16 mouse cellular contexts compared by ENCODE assay signal in the genomic region with DNA sequence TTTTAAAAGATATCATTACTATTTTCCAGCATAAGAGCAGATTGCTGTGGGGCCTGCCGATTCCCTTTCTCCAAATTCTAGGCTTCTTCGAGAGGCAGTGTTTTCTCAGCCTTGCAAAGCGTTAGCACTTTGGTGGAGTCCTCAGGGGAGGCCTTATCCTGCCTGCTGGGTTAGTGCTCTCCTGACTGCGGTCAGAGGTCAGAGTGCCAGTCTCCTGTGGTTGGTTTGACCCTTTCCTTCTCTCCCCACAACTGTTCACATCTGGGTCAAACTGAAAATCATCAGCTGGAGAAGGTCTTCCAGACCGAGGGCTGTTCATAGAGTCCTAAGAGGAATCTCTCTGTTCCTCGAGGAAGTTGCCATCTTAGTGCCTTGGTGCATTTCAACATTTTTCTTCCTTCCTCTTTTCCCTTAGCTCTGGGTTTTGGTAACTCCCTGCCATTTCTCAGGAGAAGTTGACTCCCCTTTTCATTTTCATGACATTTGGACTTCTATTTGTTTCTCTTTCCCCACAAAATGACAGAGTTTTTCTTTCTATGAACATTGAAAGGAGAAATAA. TPM values are rescaled to one million over a fixed set of nuclear protein-coding genes. Genes with fewer than 3 reads are reported as not detected.
DNase-seq lines count a peak whose midpoint lies in the region; ATAC-seq and TF ChIP-seq lines count a peak whose summit lies in the region.
"Had no signal": no experiment of that assay in that cellular context is flagged by ENCODE, and none has a peak within 500 bp of the region (broad histone marks: within the 10 kb centered on the region; RNA-seq: fewer than 3 reads in every experiment).

No protein-coding gene starts in this region.

- no peaks in the 10 kb centered on the region for H3K9me3 ChIP-seq in liver, embryonic 15.5 days (replicated peaks)
- H3K9me3 ChIP-seq: forebrain, embryonic 15.5 days; intestine, embryonic 15.5 days; limb, embryonic 12.5 days had no signal

- TF ChIP-seq POLR2A in thymus, adult 2 months (IDR thresholded peaks at IDR 0.05; ENCODE audit: control insufficient read depth, extremely low read depth, insufficient read depth, low read length, poor library complexity) = no peak
- TF ChIP-seq POLR2A in bone marrow macrophage, adult 2 months (IDR thresholded peaks at IDR 0.05; ENCODE audit: borderline replicate concordance, low read depth, low read length) = no peak
- TF ChIP-seq POLR2A in heart, adult 2 months (IDR thresholded peaks at IDR 0.05; ENCODE audit: insufficient read depth, low read depth, low read length) = no peak

- no peak for TF ChIP-seq EP300 in heart, adult 2 months (IDR thresholded peaks at IDR 0.05; ENCODE audit: insufficient read depth, low read depth, low read length)

- H3K4me2 ChIP-seq in liver, embryonic 15.5 days = peak overlapping the region; percentile 47
- H3K4me2 ChIP-seq: forebrain, embryonic 15.5 days; intestine, embryonic 15.5 days; limb, embryonic 12.5 days had no signal

- intact Hi-C loops in heart, adult 2 months (cut with DNase I) = loop anchor here (10.0 kb wide), 1 partner anchor 660 kb away; no protein-coding TSS in a partner anchor

- peaks cover 7% of the 10 kb centered on the region for H3K4me1 ChIP-seq in thymus, adult 2 months (replicated peaks; ENCODE audit: control insufficient read depth, insufficient read depth, low read length)
- H3K4me1 ChIP-seq in bone marrow macrophage, adult 2 months (ENCODE audit: control insufficient read depth, insufficient read depth, low read length) = peaks cover 7% of the 10 kb centered on the region
- peaks cover 17% of the 10 kb centered on the region for H3K4me1 ChIP-seq in liver, embryonic 15.5 days (replicated peaks)
- no peaks in the 10 kb centered on the region for H3K4me1 ChIP-seq in heart, adult 2 months (ENCODE audit: control insufficient read depth, insufficient read depth, low read length)
- H3K4me1 ChIP-seq: intestine, embryonic 15.5 days had no signal

- peak overlapping the region; percentile 65 for H3K27ac ChIP-seq in thymus, adult 2 months (ENCODE audit: control insufficient read depth, insufficient read depth, low read length)
- no peak overlapping the region for H3K27ac ChIP-seq in bone marrow macrophage, adult 2 months (ENCODE audit: insufficient read depth, low read depth, low read length)
- H3K27ac ChIP-seq in liver, embryonic 15.5 days (replicated peaks) = no peak overlapping the region
- H3K27ac ChIP-seq in heart, adult 2 months = no peak overlapping the region
- H3K27ac ChIP-seq: forebrain, embryonic 15.5 days; intestine, embryonic 15.5 days; limb, embryonic 12.5 days had no signal

- H3K79me2 ChIP-seq in heart, adult 2 months (replicated peaks; ENCODE audit: control insufficient read depth, insufficient read depth, low read length) = no peaks in the 10 kb centered on the region

- 6% methylated on average over 6 of the region's 6 CpGs for WGBS in thymus, adult 2 months
- WGBS in liver, embryonic 15.5 days (ENCODE audit: insufficient replicate concordance) = 11% methylated on average over 6 of the region's 6 CpGs
- 51% methylated on average over 6 of the region's 6 CpGs for WGBS in heart, adult 2 months

- no peaks in the 10 kb centered on the region for H3K27me3 ChIP-seq in thymus, adult 2 months (ENCODE audit: control insufficient read depth, insufficient read depth, low read length)
- H3K27me3 ChIP-seq in liver, embryonic 15.5 days = peaks cover 23% of the 10 kb centered on the region
- H3K27me3 ChIP-seq in splenic B cell, adult 2 months (ENCODE audit: control insufficient read depth, insufficient read depth, low read length, poor library complexity, severe bottlenecking) = no peaks in the 10 kb centered on the region
- no peaks in the 10 kb centered on the region; the same call in 1 of the 2 replicates for H3K27me3 ChIP-seq in heart, adult 2 months (ENCODE audit: control insufficient read depth, insufficient read depth, low read length)
- H3K27me3 ChIP-seq: intestine, embryonic 15.5 days had no signal

- H3K4me3 ChIP-seq in thymus, adult 2 months (ENCODE audit: control insufficient read depth, insufficient read depth, low read length) = no peak overlapping the region
- peak overlapping the region; percentile 23 for H3K4me3 ChIP-seq in bone marrow macrophage, adult 2 months (ENCODE audit: insufficient read depth, low read length)
- no peak overlapping the region for H3K4me3 ChIP-seq in liver, embryonic 15.5 days (replicated peaks)
- no peak overlapping the region for H3K4me3 ChIP-seq in heart, adult 2 months
- H3K4me3 ChIP-seq: forebrain, embryonic 15.5 days; intestine, embryonic 15.5 days; limb, embryonic 12.5 days had no signal

- TF ChIP-seq CTCF in thymus, adult 2 months (IDR thresholded peaks at IDR 0.05; ENCODE audit: borderline replicate concordance, control insufficient read depth, extremely low read depth, insufficient read depth, low read length, poor library complexity) = no peak
- no peak for TF ChIP-seq CTCF in bone marrow macrophage, adult 2 months (IDR thresholded peaks at IDR 0.05; ENCODE audit: low read depth, low read length)
- no peak for TF ChIP-seq CTCF in heart, adult 2 months (IDR thresholded peaks at IDR 0.05)

- ATAC-seq in liver, embryonic 15.5 days (ENCODE audit: insufficient read depth) = no peak
- ATAC-seq: forebrain, embryonic 15.5 days; intestine, embryonic 15.5 days had no signal

- H3K9ac ChIP-seq in liver, embryonic 15.5 days = no peak overlapping the region
- H3K9ac ChIP-seq in heart, adult 2 months (ENCODE audit: low read depth, low read length) = no peak overlapping the region
- H3K9ac ChIP-seq: forebrain, embryonic 15.5 days; intestine, embryonic 15.5 days; limb, embryonic 12.5 days had no signal

- no peaks in the 10 kb centered on the region for H3K36me3 ChIP-seq in thymus, adult 2 months (ENCODE audit: control insufficient read depth, insufficient read depth, low read length)
- H3K36me3 ChIP-seq in liver, embryonic 15.5 days (replicated peaks) = no peaks in the 10 kb centered on the region
- H3K36me3 ChIP-seq in splenic B cell, adult 2 months (ENCODE audit: control insufficient read depth, insufficient read depth, low read length, poor library complexity, severe bottlenecking) = no peaks in the 10 kb centered on the region
- H3K36me3 ChIP-seq in heart, adult 2 months (ENCODE audit: control insufficient read depth, insufficient read depth, low read length) = no peaks in the 10 kb centered on the region
- H3K36me3 ChIP-seq: forebrain, embryonic 15.5 days; intestine, embryonic 15.5 days; limb, embryonic 12.5 days had no signal

- DNase-seq in thymus, adult 2 months = no peak
- no peak for DNase-seq in thymus, postnatal 0 days (ENCODE audit: low spot score)
- peak; percentile 14 for DNase-seq in splenic B cell, adult 2 months (ENCODE audit: low read depth, low spot score)
- no peak for DNase-seq in left cerebral cortex, adult 9 months (ENCODE audit: low spot score in 2 of 2)
- no peak for DNase-seq in heart, adult 2 months
- DNase-seq: adrenal gland, postnatal 10 days; gastrocnemius, postnatal 14 days; kidney, postnatal 10 days; right cerebral cortex, adult 18-20 months had no signal

RNA-seq across cellular contexts. Expression of gene Ifne, which starts 14.9 kb away (rescaled TPM):
- not detected in 2 replicates for polyA plus RNA-seq in thymus, adult 2 months (2012; rRNA removed)
- polyA plus RNA-seq in thymus, postnatal 0 days (2015; fragmentation: Nextera tagmentation; extraction: Ambion mirVana) = not detected in 2 replicates
- not detected in 2 replicates for polyA plus RNA-seq in bone marrow macrophage, adult 2 months (2012; ENCODE audit: insufficient read depth, insufficient read length, missing spikeins)
- polyA plus RNA-seq in liver, embryonic 15.5 days (2015; fragmentation: Nextera tagmentation; extraction: Ambion mirVana) = not detected in 2 replicates
- not detected for total RNA-seq in heart, adult 2 months (2021)
- polyA plus RNA-seq in heart, adult 2 months (2012; rRNA removed) = not detected in 2 replicates
- total RNA-seq: adrenal gland, postnatal 10 days; gastrocnemius, postnatal 14 days had no signal
- polyA plus RNA-seq: forebrain, embryonic 15.5 days; heart, embryonic 14.5 days; hindbrain, embryonic 11.5 days; intestine, embryonic 15.5 days; limb, embryonic 12.5 days had no signal

RNA-seq across cellular contexts. Expression of gene Ifna1, which starts 15.2 kb away (rescaled TPM):
- polyA plus RNA-seq in thymus, adult 2 months (2012; rRNA removed) = not detected in 2 replicates
- polyA plus RNA-seq in thymus, postnatal 0 days (2015; fragmentation: Nextera tagmentation; extraction: Ambion mirVana) = not detected in 2 replicates
- not detected in 2 replicates for polyA plus RNA-seq in bone marrow macrophage, adult 2 months (2012; ENCODE audit: insufficient read depth, insufficient read length, missing spikeins)
- not detected in 2 replicates for polyA plus RNA-seq in liver, embryonic 15.5 days (2015; fragmentation: Nextera tagmentation; extraction: Ambion mirVana)
- not detected for total RNA-seq in heart, adult 2 months (2021)
- polyA plus RNA-seq in heart, adult 2 months (2012; rRNA removed) = not detected in 2 replicates
- total RNA-seq: adrenal gland, postnatal 10 days; gastrocnemius, postnatal 14 days had no signal
- polyA plus RNA-seq: forebrain, embryonic 15.5 days; heart, embryonic 14.5 days; hindbrain, embryonic 11.5 days; intestine, embryonic 15.5 days; limb, embryonic 12.5 days had no signal

RNA-seq across cellular contexts. Expression of gene Ifna4, which starts 23.4 kb away (rescaled TPM):
- polyA plus RNA-seq in thymus, adult 2 months (2012; rRNA removed) = not detected in 2 replicates
- polyA plus RNA-seq in thymus, postnatal 0 days (2015; fragmentation: Nextera tagmentation; extraction: Ambion mirVana) = not detected in 2 replicates
- not detected in 2 replicates for polyA plus RNA-seq in bone marrow macrophage, adult 2 months (2012; ENCODE audit: insufficient read depth, insufficient read length, missing spikeins)
- polyA plus RNA-seq in liver, embryonic 15.5 days (2015; fragmentation: Nextera tagmentation; extraction: Ambion mirVana) = not detected in 2 replicates
- total RNA-seq in heart, adult 2 months (2021) = not detected
- not detected in 2 replicates for polyA plus RNA-seq in heart, adult 2 months (2012; rRNA removed)
- total RNA-seq: adrenal gland, postnatal 10 days; gastrocnemius, postnatal 14 days had no signal
- polyA plus RNA-seq: forebrain, embryonic 15.5 days; heart, embryonic 14.5 days; hindbrain, embryonic 11.5 days; intestine, embryonic 15.5 days; limb, embryonic 12.5 days had no signal

RNA-seq across cellular contexts. Expression of gene Ifna5, which starts 29.8 kb away (rescaled TPM):
- polyA plus RNA-seq in thymus, adult 2 months (2012; rRNA removed) = not detected in 2 replicates
- not detected in 2 replicates for polyA plus RNA-seq in thymus, postnatal 0 days (2015; fragmentation: Nextera tagmentation; extraction: Ambion mirVana)
- not detected in 2 replicates for polyA plus RNA-seq in bone marrow macrophage, adult 2 months (2012; ENCODE audit: insufficient read depth, insufficient read length, missing spikeins)
- polyA plus RNA-seq in liver, embryonic 15.5 days (2015; fragmentation: Nextera tagmentation; extraction: Ambion mirVana) = not detected in 2 replicates
- not detected for total RNA-seq in heart, adult 2 months (2021)
- not detected in 2 replicates for polyA plus RNA-seq in heart, adult 2 months (2012; rRNA removed)
- total RNA-seq: adrenal gland, postnatal 10 days; gastrocnemius, postnatal 14 days had no signal
- polyA plus RNA-seq: forebrain, embryonic 15.5 days; heart, embryonic 14.5 days; hindbrain, embryonic 11.5 days; intestine, embryonic 15.5 days; limb, embryonic 12.5 days had no signal

RNA-seq across cellular contexts. Expression of gene Ifna6, which starts 37.9 kb away (rescaled TPM):
- polyA plus RNA-seq in thymus, adult 2 months (2012; rRNA removed) = not detected in 2 replicates
- polyA plus RNA-seq in thymus, postnatal 0 days (2015; fragmentation: Nextera tagmentation; extraction: Ambion mirVana) = not detected in 2 replicates
- not detected in 2 replicates for polyA plus RNA-seq in bone marrow macrophage, adult 2 months (2012; ENCODE audit: insufficient read depth, insufficient read length, missing spikeins)
- polyA plus RNA-seq in liver, embryonic 15.5 days (2015; fragmentation: Nextera tagmentation; extraction: Ambion mirVana) = not detected in 2 replicates
- not detected for total RNA-seq in heart, adult 2 months (2021)
- polyA plus RNA-seq in heart, adult 2 months (2012; rRNA removed) = not detected in 2 replicates
- total RNA-seq: adrenal gland, postnatal 10 days; gastrocnemius, postnatal 14 days had no signal
- polyA plus RNA-seq: forebrain, embryonic 15.5 days; heart, embryonic 14.5 days; hindbrain, embryonic 11.5 days; intestine, embryonic 15.5 days; limb, embryonic 12.5 days had no signal
